Mouse (Mus musculus) thymus, adult 2 months (tissue): ENCODE data around the gene Tmem87b.

Experiments
- CTCF ChIP-seq: fragments of 200-500 bp; IDR thresholded peaks from 2 replicates; pipeline ENCODE4 v1.5.1; 2012; ENCODE audit warnings: mild to moderate bottlenecking, control low read depth, low read length, moderate library complexity, borderline replicate concordance; ENCODE audit not compliant: control insufficient read depth, poor library complexity, insufficient read depth; ENCODE audit errors: extremely low read depth
- POLR2A ChIP-seq: fragments of 200-500 bp; IDR thresholded peaks from 2 replicates; pipeline ENCODE4 v1.6.1; 2012; ENCODE audit warnings: mild to moderate bottlenecking, low read length, control low read depth, moderate library complexity; ENCODE audit not compliant: control insufficient read depth, poor library complexity, insufficient read depth; ENCODE audit errors: extremely low read depth

- no peak for TF ChIP-seq CTCF
- no peak for TF ChIP-seq POLR2A
Measured at GRCm38 (mm10) chr2:128872256-128872655, 54.3 kb downstream of the Tmem87b start.
